ENCODE assay signal across 17 mouse cellular contexts in the genomic region with DNA sequence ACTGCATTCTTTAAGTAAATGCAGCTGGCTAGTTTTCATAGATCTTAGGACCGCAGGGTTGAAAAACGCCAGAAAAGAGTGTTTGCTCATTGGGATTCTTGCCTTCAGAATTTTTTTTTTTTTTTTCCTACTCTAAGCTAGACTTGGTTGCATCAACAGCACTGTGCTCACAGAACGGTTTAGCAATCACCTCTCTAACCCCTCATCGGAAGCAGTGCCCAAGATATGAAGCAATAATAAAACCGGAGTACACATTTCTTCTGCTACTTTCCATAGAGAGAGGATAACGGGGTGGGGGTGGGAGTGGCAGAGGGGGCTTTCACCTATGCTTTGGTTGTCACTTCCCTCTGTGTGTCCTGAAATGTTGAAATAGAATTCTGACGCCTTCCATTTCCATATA. TPM values are rescaled to one million over a fixed set of nuclear protein-coding genes. Genes with fewer than 3 reads are reported as not detected.
DNase-seq lines count a peak whose midpoint lies in the region; ATAC-seq and TF ChIP-seq lines count a peak whose summit lies in the region.
"Had no signal": no experiment of that assay in that cellular context is flagged by ENCODE, and none has a peak within 500 bp of the region (broad histone marks: within the 10 kb centered on the region; RNA-seq: fewer than 3 reads in every experiment).

No protein-coding gene starts in this region.

- no peak overlapping the region for H3K27ac ChIP-seq in heart, embryonic 14.5 days (replicated peaks in 1 of 2; ENCODE audit: control insufficient read depth in 1 of 2, insufficient read depth in 1 of 2, low read depth in 2 of 2, low read length in 2 of 2)
- H3K27ac ChIP-seq in lung, embryonic 15.5 days = no peak overlapping the region
- no peak overlapping the region for H3K27ac ChIP-seq in forebrain, postnatal 0 days (ENCODE audit: low read depth, low read length)
- H3K27ac ChIP-seq: limb, embryonic 12.5 days had no signal

- no peaks in the 10 kb centered on the region for H3K36me3 ChIP-seq in heart, embryonic 14.5 days (ENCODE audit: control insufficient read depth, insufficient read depth, low read length)
- H3K36me3 ChIP-seq in lung, embryonic 15.5 days = no peaks in the 10 kb centered on the region
- H3K36me3 ChIP-seq in forebrain, postnatal 0 days (ENCODE audit: insufficient read depth) = no peaks in the 10 kb centered on the region
- H3K36me3 ChIP-seq: limb, embryonic 12.5 days had no signal

- H3K4me1 ChIP-seq in heart, embryonic 14.5 days (ENCODE audit: control insufficient read depth in 2 of 2, insufficient read depth in 2 of 2, low read length in 2 of 2) = no peaks in the 10 kb centered on the region
- H3K4me1 ChIP-seq in lung, embryonic 15.5 days = 0 out of 2 replicates have a peak, but pooled peaks cover 4% of the 10 kb centered on the region
- H3K4me1 ChIP-seq in lung, adult 2 months (ENCODE audit: control insufficient read depth, insufficient read depth, low read length) = no peaks in the 10 kb centered on the region
- no peaks in the 10 kb centered on the region for H3K4me1 ChIP-seq in forebrain, postnatal 0 days (ENCODE audit: insufficient read depth)
- H3K4me1 ChIP-seq: limb, embryonic 12.5 days had no signal

- 59% methylated on average over 7 of the region's 7 CpGs for WGBS in heart, embryonic 14.5 days
- 36% methylated on average over 7 of the region's 7 CpGs for WGBS in lung, embryonic 15.5 days
- WGBS in lung, adult 2 months = 39% methylated on average over 7 of the region's 7 CpGs
- 67% methylated on average over 7 of the region's 7 CpGs for WGBS in forebrain, postnatal 0 days

- no peaks in the 10 kb centered on the region for H3K27me3 ChIP-seq in heart, embryonic 14.5 days (ENCODE audit: control insufficient read depth, insufficient read depth, low read length)
- no peaks in the 10 kb centered on the region for H3K27me3 ChIP-seq in lung, embryonic 15.5 days
- H3K27me3 ChIP-seq in forebrain, postnatal 0 days (ENCODE audit: insufficient read depth, low read length) = no peaks in the 10 kb centered on the region
- H3K27me3 ChIP-seq: limb, embryonic 12.5 days; Patski had no signal

- H3K4me3 ChIP-seq in heart, embryonic 14.5 days (ENCODE audit: control insufficient read depth in 1 of 2, insufficient read depth in 1 of 2, low read depth in 1 of 2, low read length in 2 of 2) = peak overlapping the region in 1 of 2 experiments; percentile 8; a peak in 1 of 4 replicates
- no peak overlapping the region for H3K4me3 ChIP-seq in lung, embryonic 15.5 days
- no peak overlapping the region for H3K4me3 ChIP-seq in lung, adult 2 months (replicated peaks; ENCODE audit: extremely low read depth, low read depth, low read length)
- H3K4me3 ChIP-seq in forebrain, postnatal 0 days (ENCODE audit: low read depth, low read length) = no peak overlapping the region
- H3K4me3 ChIP-seq: limb, embryonic 12.5 days had no signal

- H3K9me3 ChIP-seq in heart, embryonic 14.5 days (ENCODE audit: control insufficient read depth, low read length) = no peaks in the 10 kb centered on the region
- no peaks in the 10 kb centered on the region for H3K9me3 ChIP-seq in lung, embryonic 15.5 days
- H3K9me3 ChIP-seq in forebrain, postnatal 0 days (ENCODE audit: low read length) = no peaks in the 10 kb centered on the region
- H3K9me3 ChIP-seq: limb, embryonic 12.5 days had no signal

- H3K4me2 ChIP-seq in heart, embryonic 14.5 days (ENCODE audit: low read length) = peak overlapping the region; percentile 50
- H3K4me2 ChIP-seq in lung, embryonic 15.5 days = peak overlapping the region; percentile 37
- H3K4me2 ChIP-seq in forebrain, postnatal 0 days (ENCODE audit: low read depth) = no peak overlapping the region

- TF ChIP-seq CTCF in lung, adult 2 months (IDR thresholded peaks at IDR 0.05; ENCODE audit: insufficient read depth, low read length) = no peak
- no peak for TF ChIP-seq CTCF in forebrain, postnatal 0 days (IDR thresholded peaks at IDR 0.05; ENCODE audit: low read depth)

- no peak for ATAC-seq in heart, embryonic 14.5 days (ENCODE audit: insufficient number of reproducible peaks, insufficient read depth, low FRiP score, low read depth)
- no peak for ATAC-seq in lung, embryonic 15.5 days (ENCODE audit: borderline replicate concordance, extremely low read depth, low FRiP score, low TSS enrichment)
- peak; percentile 89 for ATAC-seq in megakaryocyte, adult 5-6 weeks (ENCODE audit: poor library complexity, severe bottlenecking)
- ATAC-seq in forebrain, postnatal 0 days = no peak
- ATAC-seq: midbrain, embryonic 16.5 days; Patski had no signal

- H3K9ac ChIP-seq in heart, embryonic 14.5 days (ENCODE audit: low read length) = no peak overlapping the region
- H3K9ac ChIP-seq in lung, embryonic 15.5 days = no peak overlapping the region
- H3K9ac ChIP-seq in forebrain, postnatal 0 days = no peak overlapping the region
- H3K9ac ChIP-seq: limb, embryonic 12.5 days had no signal

- intact Hi-C loops in heart, postnatal 25 days (cut with DNase I) = no loop called here

- TF ChIP-seq POLR2A in lung, adult 2 months (IDR thresholded peaks at IDR 0.05; ENCODE audit: borderline replicate concordance, extremely low read depth, low read depth, low read length) = no peak

- DNase-seq in heart, postnatal 25 days (ENCODE audit: low spot score) = no peak
- DNase-seq in lung, adult 2 months = no peak
- DNase-seq in fat pad, adult 2 months (ENCODE audit: extremely low read depth, low read depth, low spot score) = peak; percentile 39
- no peak for DNase-seq in layer of hippocampus, adult 9-10 months (ENCODE audit: low spot score)
- no peak for DNase-seq in forebrain, postnatal 0 days
- DNase-seq: adrenal gland, adult 8-10 months; gastrocnemius, postnatal 14 days; kidney, adult 18-20 months; thymus, adult 2 months had no signal

RNA-seq across cellular contexts. Expression of gene Gm7075, which starts 5.7 kb away (rescaled TPM):
- not detected in 2 replicates for polyA plus RNA-seq in heart, embryonic 14.5 days (2014; fragmentation: Nextera tagmentation; extraction: Ambion mirVana)
- not detected for total RNA-seq in heart, postnatal 25 days (2021)
- polyA plus RNA-seq in lung, embryonic 15.5 days (2015; fragmentation: Nextera tagmentation; extraction: Ambion mirVana) = 0.41 TPM in 1 of 2 replicates, not detected in the other
- polyA plus RNA-seq in lung, adult 2 months (2012; rRNA removed) = not detected in 2 replicates
- total RNA-seq in megakaryocyte, adult 5-6 weeks (2015) = not detected in 2 replicates
- total RNA-seq in megakaryocyte, adult 5-6 weeks (2017) = not detected in 2 replicates
- not detected in 2 replicates for total RNA-seq in forebrain, postnatal 0 days (2014; rRNA removed)
- polyA plus RNA-seq in forebrain, postnatal 0 days (2015; fragmentation: Nextera tagmentation; extraction: Ambion mirVana) = not detected in 2 replicates
- total RNA-seq: adrenal gland, adult 8-10 months; gastrocnemius, postnatal 14 days; layer of hippocampus, postnatal 14 days had no signal
- polyA plus RNA-seq: forebrain, embryonic 11.5 days; limb, embryonic 12.5 days; midbrain, embryonic 16.5 days; Patski; thymus, adult 2 months had no signal

RNA-seq across cellular contexts. Expression of gene Ctnna3, which starts 14.0 kb away (rescaled TPM):
- 29.4 and 33.6 TPM in 2 replicates for polyA plus RNA-seq in heart, embryonic 14.5 days (2014; fragmentation: Nextera tagmentation; extraction: Ambion mirVana)
- 10 to 100 TPM; 53.1 to 57.2 TPM for total RNA-seq in heart, postnatal 25 days (2021)
- polyA plus RNA-seq in lung, embryonic 15.5 days (2015; fragmentation: Nextera tagmentation; extraction: Ambion mirVana) = 0.86 and 1.2 TPM in 2 replicates
- 0.12 and 0.33 TPM in 2 replicates for polyA plus RNA-seq in lung, adult 2 months (2012; rRNA removed)
- total RNA-seq in megakaryocyte, adult 5-6 weeks (2015) = not detected in 2 replicates
- total RNA-seq in megakaryocyte, adult 5-6 weeks (2017) = not detected in 2 replicates
- total RNA-seq in forebrain, postnatal 0 days (2014; rRNA removed) = 0.52 and 0.62 TPM in 2 replicates
- 0.33 and 0.51 TPM in 2 replicates for polyA plus RNA-seq in forebrain, postnatal 0 days (2015; fragmentation: Nextera tagmentation; extraction: Ambion mirVana)
- polyA plus RNA-seq: forebrain, embryonic 11.5 days; Patski had no signal

RNA-seq across cellular contexts. Expression of gene Dnajc12, which starts 33.6 kb away (rescaled TPM):
- 8.4 and 9.6 TPM in 2 replicates for polyA plus RNA-seq in heart, embryonic 14.5 days (2014; fragmentation: Nextera tagmentation; extraction: Ambion mirVana)
- 10 to 100 TPM in 1 of 2 experiments, 1 to 10 TPM in 1; 8.7 to 11.2 TPM for total RNA-seq in heart, postnatal 25 days (2021)
- 13.3 and 13.6 TPM in 2 replicates for polyA plus RNA-seq in lung, embryonic 15.5 days (2015; fragmentation: Nextera tagmentation; extraction: Ambion mirVana)
- polyA plus RNA-seq in lung, adult 2 months (2012; rRNA removed) = 1.7 and 2.8 TPM in 2 replicates
- 5.1 and 7.1 TPM in 2 replicates for total RNA-seq in megakaryocyte, adult 5-6 weeks (2015)
- total RNA-seq in megakaryocyte, adult 5-6 weeks (2017) = 0.69 and 1.7 TPM in 2 replicates
- 5.6 and 8.4 TPM in 2 replicates for total RNA-seq in forebrain, postnatal 0 days (2014; rRNA removed)
- polyA plus RNA-seq in forebrain, postnatal 0 days (2015; fragmentation: Nextera tagmentation; extraction: Ambion mirVana) = 8.0 and 11.0 TPM in 2 replicates

RNA-seq across cellular contexts. Expression of gene Sirt1, which starts 34.3 kb away (rescaled TPM):
- 6.4 and 7.8 TPM in 2 replicates for polyA plus RNA-seq in heart, embryonic 14.5 days (2014; fragmentation: Nextera tagmentation; extraction: Ambion mirVana)
- total RNA-seq in heart, postnatal 25 days (2021) = 10 to 100 TPM in 1 of 2 experiments, 1 to 10 TPM in 1; 9.9 to 12.0 TPM
- 5.3 and 5.9 TPM in 2 replicates for polyA plus RNA-seq in lung, embryonic 15.5 days (2015; fragmentation: Nextera tagmentation; extraction: Ambion mirVana)
- 3.3 and 4.8 TPM in 2 replicates for polyA plus RNA-seq in lung, adult 2 months (2012; rRNA removed)
- 34.2 and 40.8 TPM in 2 replicates for total RNA-seq in megakaryocyte, adult 5-6 weeks (2015)
- 39.1 and 49.8 TPM in 2 replicates for total RNA-seq in megakaryocyte, adult 5-6 weeks (2017)
- 24.0 and 28.3 TPM in 2 replicates for total RNA-seq in forebrain, postnatal 0 days (2014; rRNA removed)
- polyA plus RNA-seq in forebrain, postnatal 0 days (2015; fragmentation: Nextera tagmentation; extraction: Ambion mirVana) = 2.7 and 3.3 TPM in 2 replicates

Comparison
In these comparisons a context has a peak if more than half of its experiments do, and no peak if none do; other contexts are left out.
1. RNA of gene Ctnna3, which starts 14.0 kb away (polyA plus RNA-seq): 29.4 to 33.6 TPM in heart, embryonic 14.5 days; 0.86 to 1.2 TPM in lung, embryonic 15.5 days, 0.33 to 0.51 TPM in forebrain, postnatal 0 days and 0.12 to 0.33 TPM in lung, adult 2 months; every median in the first group is over 10 times any median in the second.